Mouse (Mus musculus): ENCODE data around the gene Cobl.

Cobl gene

GRCm38 (mm10) chr11:12208574-12208973 is 256.2 kb downstream of the Cobl start:
- DNase-seq: no peak

GRCm38 (mm10) chr11:12205201-12206161 is 259.3 kb downstream of the Cobl start:
- no peak for DNase-seq

GRCm38 (mm10) chr11:12199441-12199840 is 265.3 kb downstream of the Cobl start:
- DNase-seq: peak; percentile 32 to 47

GRCm38 (mm10) chr11:12198700-12199349 is 265.9 kb downstream of the Cobl start:
- peak; percentile 21 to 34 for DNase-seq

GRCm38 (mm10) chr11:12198017-12198416 is 266.7 kb downstream of the Cobl start:
- no peak for DNase-seq

GRCm38 (mm10) chr11:12197542-12197941 is 267.2 kb downstream of the Cobl start:
- no peak for DNase-seq

GRCm38 (mm10) chr11:12195390-12195789 is 269.4 kb downstream of the Cobl start:
- DNase-seq: no peak

GRCm38 (mm10) chr11:12193369-12193768 is 271.4 kb downstream of the Cobl start:
- no peak for DNase-seq

- DNase-seq: peak; percentile 13 to 14
Measured at GRCm38 (mm10) chr11:12191386-12191785, 273.4 kb downstream of the Cobl start.

- DNase-seq: no peak
Measured at GRCm38 (mm10) chr11:12190417-12190816, 274.3 kb downstream of the Cobl start.
